Mouse (Mus musculus) intestine, postnatal 0 days (tissue): ENCODE measurements around the gene Syn3. TPM values are rescaled to one million over a fixed set of nuclear protein-coding genes. Genes with fewer than 3 reads are reported as not detected.
A peak's percentile ranks its signal among the peaks of the same experiment; 100 is the strongest.
"Not testable (repeated sequence)": the region's sequence is repeated elsewhere in the genome, so short reads cannot be mapped to it uniquely, and the experiment has no call there.

Experiments used
- ATAC-seq: fragments of 200-750 bp; cut with Nextera tagmentation; 2 replicates; pipeline ENCODE4 v1.8.0; 2017; ENCODE audit warnings: mild to moderate bottlenecking, moderate TSS enrichment, moderate library complexity
- H3K27ac ChIP-seq: fragments of 300-500 bp; sonication (generic); 2 replicates; pipeline ENCODE4 v1.5.1; 2014; ENCODE audit warnings: mild to moderate bottlenecking, low read depth, low read length, moderate library complexity
- H3K27me3 ChIP-seq: fragments of 300-500 bp; sonication (generic); replicated peaks from 2 replicates; pipeline ENCODE4 v1.6.1; 2014; ENCODE audit warnings: low read length, mixed read lengths; ENCODE audit not compliant: control insufficient read depth, insufficient read depth
- H3K36me3 ChIP-seq: fragments of 300-500 bp; sonication (generic); 2 replicates; pipeline ENCODE4 v1.6.1; 2014; ENCODE audit warnings: mild to moderate bottlenecking, moderate library complexity; ENCODE audit not compliant: control insufficient read depth, insufficient read depth
- H3K4me1 ChIP-seq: fragments of 300-500 bp; sonication (generic); replicated peaks from 2 replicates; pipeline ENCODE4 v1.6.1; 2014; ENCODE audit warnings: antibody characterized with exemption, low read length, mixed read lengths; ENCODE audit not compliant: control insufficient read depth, insufficient read depth
- H3K4me2 ChIP-seq: fragments of 300-500 bp; sonication (generic); replicated peaks from 2 replicates; pipeline ENCODE4 v1.6.1; 2014; ENCODE audit warnings: low read depth, mild to moderate bottlenecking, moderate library complexity
- H3K4me3 ChIP-seq: fragments of 300-500 bp; sonication (generic); 2 replicates; pipeline ENCODE4 v1.5.1; 2014; ENCODE audit warnings: low read depth, low read length
- H3K9ac ChIP-seq: fragments of 300-500 bp; sonication (generic); 2 replicates; pipeline ENCODE4 v1.6.1; 2014; ENCODE audit warnings: mild to moderate bottlenecking, low read depth, low read length
- H3K9me3 ChIP-seq: fragments of 300-500 bp; sonication (generic); 2 replicates; pipeline ENCODE4 v1.6.1; 2016; ENCODE audit warnings: mixed run types; ENCODE audit not compliant: control insufficient read depth
- CTCF ChIP-seq: sonication (generic); IDR thresholded peaks from 2 replicates; pipeline ENCODE4 v1.5.1; 2016; ENCODE audit warnings: low read depth, mild to moderate bottlenecking, control low read depth, antibody characterized with exemption, moderate library complexity
- WGBS: fragments of 180-500 bp; shearing (Covaris S2); extraction: QIAGEN DNeasy Blood & Tissue Kit; methylation state at CpG from one replicate; pipeline ENCODE4 v1.1.7; 2014; 5-methylcytosine and 5-hydroxymethylcytosine counted together
- polyA plus RNA-seq: library from polyadenylated mRNA; unstranded; fragments of >200 nt; fragmentation: Nextera tagmentation; extraction: Ambion mirVana; gene quantifications from 2 replicates; pipeline ENCODE4 v1.2.1, GENCODE M21; 2015

Gene Syn3
- polyA plus RNA-seq, 1 experiment from 2014 or later = 1.1 TPM

DNA sequence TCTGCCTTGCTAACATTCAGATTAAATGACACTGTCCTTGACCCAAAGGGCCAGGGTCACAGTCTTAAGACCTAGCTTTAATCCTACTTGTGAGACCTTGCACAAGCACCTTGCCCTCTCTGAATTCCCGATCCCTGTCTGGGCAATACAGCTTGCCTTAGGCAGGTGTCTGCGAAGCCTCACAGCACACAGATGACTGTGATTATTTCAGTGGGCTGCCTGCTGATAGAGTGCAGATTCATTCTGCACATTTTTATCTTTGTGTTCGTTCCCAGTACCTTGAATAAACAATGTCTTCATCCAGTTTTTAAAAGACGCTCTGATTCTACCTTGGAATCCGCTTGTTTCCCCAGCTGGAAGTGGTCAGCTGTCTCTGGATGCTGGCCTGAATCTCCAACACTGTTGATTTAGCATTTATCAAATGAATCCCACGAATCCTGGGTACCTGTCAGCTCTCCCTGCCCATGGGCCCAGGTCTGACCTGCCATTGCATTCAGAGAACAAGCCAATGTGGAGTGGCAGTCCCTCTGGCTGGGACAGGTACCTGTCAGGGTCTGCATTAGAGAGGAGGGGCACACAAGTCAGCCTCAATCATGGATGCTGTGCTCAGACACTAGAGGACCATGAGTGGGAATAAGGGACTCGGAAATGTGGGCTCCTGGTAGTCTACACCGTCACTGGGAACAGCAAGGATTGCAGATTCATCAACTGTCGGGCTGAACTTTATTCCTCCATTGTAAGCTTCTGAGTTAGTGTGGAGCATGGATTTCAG is 117.4 kb downstream of the Syn3 start:
- Histone ChIP-seq H3K4me3 (no peak overlapping the region), H3K36me3 (no peaks in the 10 kb centered on the region), H3K9me3 (no peaks in the 10 kb centered on the region), H3K4me2 (no peak overlapping the region), H3K9ac (no peak overlapping the region), H3K27me3 (no peaks in the 10 kb centered on the region), H3K4me1 (no peaks in the 10 kb centered on the region), H3K27ac (no peak overlapping the region)
- ATAC-seq = no peak
- 59% methylated on average over 9 of the region's 9 CpGs for WGBS
- TF ChIP-seq CTCF = no peak

DNA sequence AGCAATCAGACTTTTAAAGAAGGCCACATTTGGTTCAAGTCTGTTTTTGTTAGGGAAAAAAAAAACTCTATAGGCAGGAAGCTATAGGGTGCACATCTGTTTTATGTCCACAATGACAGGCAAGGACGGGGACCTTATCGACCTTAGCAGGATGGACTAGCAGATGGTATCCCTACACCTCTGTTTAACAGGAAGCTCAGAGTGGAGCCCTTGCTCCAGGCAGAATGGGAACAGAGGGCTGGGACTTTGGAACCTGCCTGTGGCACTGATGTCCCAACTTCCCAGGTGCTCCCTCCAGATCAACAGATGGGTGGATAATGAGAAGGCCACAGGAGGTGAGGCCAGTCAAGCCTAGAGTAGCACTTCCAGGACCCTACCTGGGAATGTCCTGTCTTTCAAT is 118.1 kb downstream of the Syn3 start:
- Histone ChIP-seq H3K4me1 (no peaks in the 10 kb centered on the region), H3K27ac (no peak overlapping the region), H3K4me3 (no peak overlapping the region), H3K27me3 (no peaks in the 10 kb centered on the region), H3K4me2 (no peak overlapping the region), H3K9me3 (no peaks in the 10 kb centered on the region), H3K9ac (no peak overlapping the region), H3K36me3 (no peaks in the 10 kb centered on the region)
- ATAC-seq = peak; percentile 38; the same call in 1 of the 2 replicates
- TF ChIP-seq CTCF = no peak
- WGBS = 59% methylated on average over 2 of the region's 2 CpGs

DNA sequence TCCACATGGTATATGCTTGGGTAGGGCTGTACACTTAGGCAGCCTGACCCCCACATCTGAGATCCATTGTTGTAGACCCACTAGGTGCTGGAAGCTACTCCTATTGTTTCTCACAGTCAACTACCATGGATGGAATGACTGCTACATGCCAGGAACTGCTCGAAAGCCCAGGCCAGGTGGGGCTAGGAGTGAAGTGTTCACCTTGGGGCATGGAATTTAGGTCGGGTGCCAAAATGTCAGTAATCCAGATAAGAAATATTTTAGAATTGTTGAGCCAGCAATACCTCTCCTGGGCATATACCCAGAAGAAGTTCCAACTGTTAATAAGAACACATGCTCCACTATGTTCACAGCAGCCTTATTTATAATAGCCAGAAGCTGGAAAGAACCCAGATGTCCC is 119.9 kb downstream of the Syn3 start:
- not testable (repeated sequence) for H3K9me3 ChIP-seq, H3K27ac ChIP-seq, H3K4me3 ChIP-seq, H3K36me3 ChIP-seq, H3K4me1 ChIP-seq, ATAC-seq, H3K9ac ChIP-seq, H3K4me2 ChIP-seq, H3K27me3 ChIP-seq
- WGBS = 75% methylated on average over 2 of the region's 2 CpGs

DNA sequence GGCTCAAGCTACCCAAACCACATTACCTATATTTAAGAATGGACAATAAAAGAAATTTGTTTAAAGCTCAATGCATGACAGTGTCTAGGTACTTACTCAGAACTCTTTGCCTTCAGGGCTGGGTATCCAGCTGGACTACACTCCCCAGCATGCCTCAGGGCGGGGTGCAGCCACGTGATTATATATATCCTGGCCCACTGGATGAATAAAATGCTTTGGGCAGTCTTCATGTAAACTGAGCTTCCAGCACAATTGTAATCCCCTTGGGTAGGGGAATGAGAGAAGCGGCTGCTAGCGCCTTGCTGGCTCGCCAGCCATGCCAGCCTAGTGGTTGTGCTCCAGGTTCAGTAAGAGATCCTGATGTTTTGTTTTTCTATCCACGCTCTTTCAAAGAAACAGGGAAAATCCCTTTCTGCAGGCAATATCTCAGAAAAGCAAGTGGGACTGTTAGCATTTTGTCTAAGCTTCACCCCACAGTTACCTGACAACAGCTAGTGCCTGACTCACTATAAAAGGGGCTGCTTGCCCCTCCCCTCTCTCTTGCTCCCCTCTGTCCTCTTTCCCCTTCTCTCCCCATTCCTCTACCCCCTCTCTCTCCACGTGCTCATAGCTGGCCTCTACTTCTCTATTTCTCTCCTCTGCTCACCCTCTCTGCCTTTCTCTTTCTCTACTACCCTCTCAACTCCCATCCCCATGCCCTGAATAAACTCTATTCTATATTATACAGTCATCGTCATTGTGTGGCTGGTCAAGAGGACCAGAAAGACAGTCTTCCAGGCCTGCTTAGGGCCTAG is 122.1 kb downstream of the Syn3 start:
- no peak overlapping the region for H3K4me2 ChIP-seq
- H3K27me3 ChIP-seq = no peaks in the 10 kb centered on the region
- H3K36me3 ChIP-seq = no peaks in the 10 kb centered on the region
- H3K9ac ChIP-seq = no peak overlapping the region
- no peak overlapping the region for H3K27ac ChIP-seq
- no peak for ATAC-seq
- H3K4me3 ChIP-seq = no peak overlapping the region
- no peaks in the 10 kb centered on the region for H3K4me1 ChIP-seq
- H3K9me3 ChIP-seq = no peaks in the 10 kb centered on the region
- WGBS = 63% methylated on average over 8 of the region's 8 CpGs
- no peak for TF ChIP-seq CTCF

DNA sequence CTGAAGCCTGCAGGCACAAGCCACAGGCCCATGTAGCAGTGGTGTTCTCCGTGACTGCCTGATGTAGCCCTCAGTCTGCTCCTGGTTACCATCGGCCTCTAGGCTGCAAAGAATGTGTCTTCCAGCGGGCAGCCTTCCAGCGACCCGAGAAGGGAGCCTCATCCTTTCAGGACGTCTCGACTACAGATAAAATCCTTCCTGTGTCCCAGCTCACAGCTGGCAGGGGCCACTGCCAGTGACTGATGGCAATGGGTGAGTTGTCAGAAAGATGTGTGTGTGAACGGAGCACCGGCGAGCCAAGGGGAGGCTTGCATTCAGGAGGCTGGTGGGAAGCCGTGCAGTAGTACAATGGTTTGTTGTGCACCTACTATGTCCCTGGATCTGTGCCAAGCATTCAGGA is 122.8 kb downstream of the Syn3 start:
- Histone ChIP-seq H3K4me3 (no peak overlapping the region), H3K9ac (no peak overlapping the region), H3K4me1 (no peaks in the 10 kb centered on the region), H3K4me2 (no peak overlapping the region), H3K9me3 (no peaks in the 10 kb centered on the region), H3K27ac (no peak overlapping the region), H3K36me3 (no peaks in the 10 kb centered on the region), H3K27me3 (no peaks in the 10 kb centered on the region)
- ATAC-seq = no peak
- WGBS = 65% methylated on average over 11 of the region's 11 CpGs
- no peak for TF ChIP-seq CTCF

DNA sequence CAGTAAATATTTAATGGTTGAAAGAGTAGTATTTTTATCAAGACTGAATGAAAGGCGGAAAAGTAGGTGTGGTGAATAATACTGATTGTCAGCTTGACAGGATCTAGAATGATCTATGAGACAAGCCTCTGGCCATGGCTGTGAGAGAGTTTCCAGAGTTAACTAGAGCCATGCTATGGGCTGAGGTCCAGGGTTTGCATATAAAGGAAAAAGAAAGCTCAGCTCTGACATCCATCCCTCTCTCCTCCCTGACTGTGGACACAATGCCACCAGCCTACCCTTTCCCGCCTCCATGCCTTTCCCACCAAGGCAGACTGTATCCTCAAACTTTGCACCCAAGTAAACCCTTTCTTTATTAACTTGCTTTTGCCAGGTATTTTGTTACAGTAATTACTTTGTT is 124.6 kb downstream of the Syn3 start:
- no peaks in the 10 kb centered on the region for H3K4me1 ChIP-seq
- H3K27ac ChIP-seq = no peak overlapping the region
- no peak for TF ChIP-seq CTCF
- no peak overlapping the region for H3K9ac ChIP-seq
- no peaks in the 10 kb centered on the region for H3K9me3 ChIP-seq
- no peak for ATAC-seq
- no peak overlapping the region for H3K4me2 ChIP-seq
- WGBS = 92% methylated on average over 2 of the region's 2 CpGs
- no peaks in the 10 kb centered on the region for H3K36me3 ChIP-seq
- H3K27me3 ChIP-seq = no peaks in the 10 kb centered on the region
- H3K4me3 ChIP-seq = no peak overlapping the region
